Mouse (Mus musculus) mature B cell (primary cell): Measurements from ENCODE around the gene Gpnmb.

Experiments
- in situ Hi-C: fragments of 300-500 bp; cut with MboI; formaldehyde crosslinking; loops from 2 replicates; pipeline ENCODE4 v1.14.3; 2019

Gene Gpnmb

GRCm38 (mm10) chr6:49096933-49097461, 60.7 kb downstream of the Gpnmb start:
- in situ Hi-C loops: no loop called here

DNA sequence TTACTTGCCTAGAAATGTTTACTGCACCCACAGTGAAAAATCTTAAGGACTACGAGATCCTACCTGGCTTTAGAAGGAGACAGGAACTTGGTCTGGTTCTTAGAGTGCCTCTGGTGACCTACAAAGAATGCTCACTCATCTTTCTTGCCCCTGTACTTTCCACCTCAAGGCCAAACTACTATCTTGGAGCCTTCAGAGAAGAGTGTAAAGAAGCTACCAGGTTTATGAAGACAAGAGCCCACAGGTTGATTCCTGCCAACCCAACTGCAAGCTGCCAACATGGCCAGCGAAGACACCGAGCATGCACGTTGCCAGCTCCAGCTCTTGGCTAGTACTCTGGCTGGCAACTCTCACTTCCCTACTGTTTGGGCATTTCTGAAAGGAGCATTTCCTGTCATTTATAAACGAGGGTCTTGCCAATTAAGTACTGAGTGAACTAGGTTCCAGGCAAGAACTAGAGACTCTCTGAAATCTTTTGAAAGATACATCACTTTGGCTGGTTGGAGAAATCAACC, 61.3 kb downstream of the Gpnmb start:
- in situ Hi-C loops: no loop called here

- in situ Hi-C loops: no loop called here
Measured at GRCm38 (mm10) chr6:49099086-49099485, 62.7 kb downstream of the Gpnmb start.

- in situ Hi-C loops: no loop called here
Measured at GRCm38 (mm10) chr6:49106746-49107500, 70.6 kb downstream of the Gpnmb start.

DNA sequence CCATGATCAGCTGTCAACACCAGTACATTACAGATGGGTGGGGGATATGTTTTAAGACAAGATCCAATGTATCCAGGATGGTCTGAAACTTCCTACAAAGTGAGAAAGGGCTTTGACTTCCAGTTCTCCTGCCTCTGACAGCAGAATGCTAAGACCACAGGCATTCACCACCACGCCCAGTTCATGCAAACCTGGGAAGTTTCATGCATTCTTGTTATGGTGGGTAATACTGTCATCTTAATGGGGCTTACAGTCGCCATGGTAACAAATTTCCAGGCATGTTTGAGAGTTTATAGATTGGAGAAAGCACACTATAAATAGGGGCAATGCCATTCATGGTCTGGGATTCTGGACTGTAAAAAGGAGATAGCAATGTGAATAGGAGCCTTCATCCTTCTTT, 72.8 kb downstream of the Gpnmb start:
- in situ Hi-C loops: no loop called here

- in situ Hi-C loops: no loop called here
Measured at GRCm38 (mm10) chr6:49113895-49114294, 77.5 kb downstream of the Gpnmb start.

- in situ Hi-C loops: no loop called here
Measured at GRCm38 (mm10) chr6:49114457-49114856, 78.1 kb downstream of the Gpnmb start.

DNA sequence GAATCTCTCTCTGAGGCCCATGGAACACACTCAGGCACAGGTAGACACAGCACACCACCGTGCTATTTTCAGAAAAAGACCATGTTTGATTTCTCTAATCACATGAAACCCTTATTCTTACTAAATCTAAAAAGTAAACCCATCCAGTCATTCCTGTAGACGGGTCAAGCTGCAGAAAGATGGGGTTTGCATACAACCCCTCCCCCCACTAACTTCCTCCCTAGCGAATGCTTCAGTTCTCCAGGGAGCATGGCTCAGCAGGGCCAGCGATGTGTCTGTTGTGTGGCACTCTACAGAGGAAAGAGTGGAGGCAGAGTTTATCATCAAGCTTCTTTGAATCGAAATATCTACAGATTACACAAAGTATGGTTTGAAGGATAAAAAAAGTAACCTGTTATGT, 79.2 kb downstream of the Gpnmb start:
- in situ Hi-C loops: no loop called here

- in situ Hi-C loops: no loop called here
Measured at GRCm38 (mm10) chr6:49116241-49116640, 79.9 kb downstream of the Gpnmb start.

GRCm38 (mm10) chr6:49118446-49118845, 82.1 kb downstream of the Gpnmb start:
- in situ Hi-C loops: no loop called here

DNA sequence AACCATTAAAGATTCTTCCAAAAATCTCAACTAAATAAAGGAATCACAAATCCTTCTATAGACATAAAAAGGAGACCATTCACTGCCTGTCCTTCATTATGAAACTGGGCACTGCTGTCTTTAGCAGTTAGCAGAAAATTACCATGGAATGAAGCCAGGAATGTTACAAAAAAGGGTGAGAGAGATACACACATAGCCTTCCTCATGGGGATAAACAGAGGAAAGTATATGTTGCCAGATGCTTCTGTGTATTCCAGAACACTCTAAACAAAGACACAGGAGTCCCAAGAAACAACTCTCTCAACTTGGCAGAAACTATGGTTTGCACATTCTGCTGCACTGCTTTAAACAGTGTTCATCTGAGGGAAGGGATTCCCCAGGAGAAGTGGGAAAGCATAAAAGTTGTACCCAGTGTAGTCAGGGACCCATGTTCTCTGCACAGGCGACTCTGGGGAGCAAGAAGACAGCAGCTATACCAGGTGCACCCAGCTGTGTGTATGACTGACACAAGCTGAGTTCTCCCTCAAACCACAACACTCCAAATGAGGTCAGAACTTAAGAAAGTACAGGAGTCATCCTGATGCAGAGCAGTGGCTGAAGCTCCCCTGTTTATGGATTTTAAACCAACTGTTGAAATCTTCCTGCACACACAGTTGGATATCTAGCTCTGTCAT, 83.3 kb downstream of the Gpnmb start:
- in situ Hi-C loops: no loop called here

DNA sequence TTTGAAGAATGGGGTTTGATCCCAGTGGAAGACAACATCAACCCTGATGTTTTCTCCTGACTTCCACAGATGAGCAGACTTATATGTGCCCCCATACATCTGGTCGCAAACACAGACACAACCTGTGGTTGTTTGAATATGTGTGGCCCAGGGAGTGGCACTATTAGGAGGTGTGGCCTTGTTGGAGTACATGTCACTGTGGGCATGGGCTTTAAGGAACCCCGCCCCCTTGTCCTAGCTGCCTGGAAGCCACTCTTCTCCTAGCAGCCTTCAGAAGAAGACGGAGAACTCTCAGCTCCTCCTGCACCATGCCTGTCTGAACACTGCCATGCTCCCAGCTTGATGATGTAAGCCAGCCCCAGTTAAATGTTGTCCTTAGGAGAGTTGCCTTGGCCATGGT, 84.0 kb downstream of the Gpnmb start:
- in situ Hi-C loops: no loop called here
